Mouse (Mus musculus): ENCODE results near the gene Ubr3. TPM values are rescaled to one million over a fixed set of nuclear protein-coding genes. Genes with fewer than 3 reads are reported as not detected.
A peak's percentile ranks its signal among the peaks of the same experiment; 100 is the strongest.

Ubr3 gene
- total and polyA plus RNA-seq, 3 experiments = 10.1 to 188 (median 25.3) TPM

DNA sequence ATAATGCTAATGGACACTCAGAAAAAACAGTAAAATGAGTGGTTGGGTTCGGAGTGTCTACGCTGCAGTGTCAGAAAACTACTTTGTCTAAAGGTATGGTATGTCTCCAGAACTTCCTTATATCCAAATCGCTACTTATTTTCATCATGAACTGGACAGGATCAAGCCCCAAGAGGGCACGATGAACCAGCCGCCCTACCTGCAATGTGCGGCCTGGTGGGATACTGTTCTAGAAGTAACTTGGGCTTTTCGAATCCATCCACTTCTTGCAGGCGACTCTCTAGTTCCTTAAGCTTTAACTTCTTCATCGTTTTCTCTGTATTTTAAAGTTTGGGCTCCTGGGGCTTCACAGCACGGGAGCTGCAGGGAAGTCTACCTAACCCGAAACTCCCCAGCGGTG, 12.0 kb upstream of the Ubr3 start:
- H3K79me2 ChIP-seq (ENCODE audit: control insufficient read depth, insufficient read depth, low read length, poor library complexity) = peaks cover 16% of the 10 kb centered on the region
- H3K4me1 ChIP-seq (ENCODE audit: control insufficient read depth in 1 of 2, insufficient read depth in 2 of 2, low read length in 2 of 2) = peaks cover 2 to 4% of the 10 kb centered on the region in 2 experiments; a peak in 2 of 4 replicates
- peak overlapping the region; percentile 94 for H3K9ac ChIP-seq (ENCODE audit: control insufficient read depth, low read depth, low read length, poor library complexity, severe bottlenecking)
- no peaks in the 10 kb centered on the region for H3K9me3 ChIP-seq (replicated peaks; ENCODE audit: insufficient read depth, low read length)
- peaks cover 0 to 10% of the 10 kb centered on the region in 2 experiments; a peak in 3 of 4 replicates for H3K36me3 ChIP-seq (ENCODE audit: control insufficient read depth in 1 of 2, insufficient read depth in 2 of 2, low read length in 2 of 2)
- H3K4me3 ChIP-seq (ENCODE audit: control insufficient read depth in 1 of 2, insufficient read depth in 1 of 2, low read depth in 2 of 2, low read length in 2 of 2) = peak overlapping the region; percentile 64 to 95
- no peak for DNase-seq (ENCODE audit: low read depth, low spot score)
- H3K27ac ChIP-seq (ENCODE audit: control insufficient read depth, low read depth, low read length) = peak overlapping the region; percentile 69
- no peak for TF ChIP-seq ZNF384 (IDR thresholded peaks at IDR 0.05; ENCODE audit: low read depth, low read length)
- no peak for TF ChIP-seq POLR2A (IDR thresholded peaks at IDR 0.05; ENCODE audit: control insufficient read depth in 1 of 2, insufficient read depth in 1 of 2, low read depth in 1 of 2, low read length in 2 of 2, poor library complexity in 1 of 2)
- 0 out of 4 replicates have a peak, but pooled peaks of 1 of the 2 experiments have one; percentile 13 for TF ChIP-seq EP300 (IDR thresholded peaks at IDR 0.05; ENCODE audit: low read depth in 1 of 2, low read length in 2 of 2)
- TF ChIP-seq MYC (IDR thresholded peaks at IDR 0.05; ENCODE audit: low read depth, low read length) = no peak
- TF ChIP-seq ZKSCAN1 (IDR thresholded peaks at IDR 0.05; ENCODE audit: low read depth, low read length) = no peak
- no peak for TF ChIP-seq TCF12 (IDR thresholded peaks at IDR 0.05; ENCODE audit: low read depth, low read length)
- no peak for TF ChIP-seq CTCF (IDR thresholded peaks at IDR 0.05 in 2 of 3, conservative IDR thresholded peaks at IDR 0.05 in 1 of 3; ENCODE audit: control insufficient read depth in 1 of 3, insufficient read depth in 1 of 3, low read depth in 2 of 3, low read length in 3 of 3, poor library complexity in 1 of 3, severe bottlenecking in 1 of 3)
- H3K27me3 ChIP-seq (ENCODE audit: control insufficient read depth in 1 of 2, insufficient read depth in 2 of 2, low read length in 2 of 2) = no peaks in the 10 kb centered on the region

DNA sequence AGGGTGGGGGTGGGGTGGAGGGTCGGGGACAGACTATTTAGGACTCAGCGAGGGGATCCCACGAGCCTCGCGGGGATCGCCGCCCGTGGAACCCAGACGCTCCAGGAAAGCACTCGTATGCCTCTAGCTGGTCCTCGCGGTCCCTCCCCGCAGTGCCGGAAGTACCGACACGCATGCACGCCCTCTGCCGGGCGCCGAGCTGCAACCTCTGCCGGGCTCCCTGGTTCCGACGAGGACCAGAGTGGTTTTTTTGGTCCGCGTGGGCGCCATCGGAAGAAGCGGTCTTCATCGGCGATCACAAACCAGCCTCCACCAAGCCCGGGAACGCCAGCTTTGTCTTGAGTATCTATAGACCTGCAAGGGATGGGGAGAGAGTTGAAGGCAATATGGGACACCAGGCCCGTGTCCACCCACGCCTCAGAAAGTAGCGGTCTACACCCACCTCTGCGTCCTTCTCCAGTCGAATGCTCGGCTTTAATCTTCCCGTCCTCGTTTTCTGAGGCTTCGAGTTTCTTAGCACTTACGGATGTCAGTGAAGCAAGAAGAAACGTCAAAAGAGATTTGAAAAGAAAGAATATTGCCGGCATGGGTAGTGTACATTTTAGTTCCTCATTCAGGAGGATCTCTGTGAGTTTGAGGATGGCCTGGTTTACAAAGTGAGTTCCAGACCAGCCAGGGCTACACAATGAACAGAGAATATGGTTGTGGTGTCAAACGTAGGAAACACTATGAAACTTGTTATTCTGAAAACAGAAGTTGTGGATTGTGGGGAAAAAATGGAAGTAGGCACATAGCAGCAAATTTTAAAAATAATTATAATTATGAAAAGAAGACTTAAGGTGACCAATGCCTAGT, 11.4 kb upstream of the Ubr3 start, which contains the start of gene Mettl5:
TSS of gene Mettl5 (minus strand) at position 165 of the 855 bp plus-strand sequence.
- DNase-seq (ENCODE audit: low read depth, low spot score) = peak; percentile 94
- peak within 1 kb of the TSS; percentile 94 for H3K9ac ChIP-seq (ENCODE audit: control insufficient read depth, low read depth, low read length, poor library complexity, severe bottlenecking)
- H3K27me3 ChIP-seq (ENCODE audit: control insufficient read depth in 1 of 2, insufficient read depth in 2 of 2, low read length in 2 of 2) = no peaks in the 10 kb centered on the region
- peak within 1 kb of the TSS; percentile 64 to 95 for H3K4me3 ChIP-seq (ENCODE audit: control insufficient read depth in 1 of 2, insufficient read depth in 1 of 2, low read depth in 2 of 2, low read length in 2 of 2)
- H3K4me1 ChIP-seq (ENCODE audit: control insufficient read depth in 1 of 2, insufficient read depth in 2 of 2, low read length in 2 of 2) = peaks cover 2 to 4% of the 10 kb centered on the region in 2 experiments; a peak in 2 of 4 replicates
- H3K27ac ChIP-seq (ENCODE audit: control insufficient read depth, low read depth, low read length) = peak within 1 kb of the TSS; percentile 75
- H3K9me3 ChIP-seq (replicated peaks; ENCODE audit: insufficient read depth, low read length) = no peaks in the 10 kb centered on the region
- peaks cover 16% of the 10 kb centered on the region for H3K79me2 ChIP-seq (ENCODE audit: control insufficient read depth, insufficient read depth, low read length, poor library complexity)
- peaks cover 0 to 10% of the 10 kb centered on the region in 2 experiments; a peak in 3 of 4 replicates for H3K36me3 ChIP-seq (ENCODE audit: control insufficient read depth in 1 of 2, insufficient read depth in 2 of 2, low read length in 2 of 2)
- TF ChIP-seq MYB (IDR thresholded peaks at IDR 0.05; ENCODE audit: low read depth, low read length) (peak; percentile 30; the same call in 1 of the 2 replicates), TAL1 (IDR thresholded peaks at IDR 0.05; ENCODE audit: low read length) (no peak), CHD1 (IDR thresholded peaks at IDR 0.05; ENCODE audit: low read depth, low read length) (no peak), POLR2AphosphoS5 (IDR thresholded peaks at IDR 0.05; ENCODE audit: borderline replicate concordance, low read depth, low read length) (no peak), NELFE (IDR thresholded peaks at IDR 0.05; ENCODE audit: low read depth, low read length) (peak; percentile 97), CTCF (IDR thresholded peaks at IDR 0.05 in 2 of 3, conservative IDR thresholded peaks at IDR 0.05 in 1 of 3; ENCODE audit: control insufficient read depth in 1 of 3, insufficient read depth in 1 of 3, low read depth in 2 of 3, low read length in 3 of 3, poor library complexity in 1 of 3, severe bottlenecking in 1 of 3) (peak in 2 of 3 experiments; percentile 58 to 67; a peak in 5 of 6 replicates), RCOR1 (IDR thresholded peaks at IDR 0.05; ENCODE audit: low read depth, low read length) (0 out of 2 replicates have a peak, but pooled peaks have one; percentile 29), USF1 (IDR thresholded peaks at IDR 0.05; ENCODE audit: low read depth, low read length) (peak; percentile 49; the same call in 1 of the 2 replicates), ZNF384 (IDR thresholded peaks at IDR 0.05; ENCODE audit: low read depth, low read length) (peak; percentile 58), GATA1 (IDR thresholded peaks at IDR 0.05; ENCODE audit: low read depth, low read length) (no peak), TBP (IDR thresholded peaks at IDR 0.05; ENCODE audit: low read depth, low read length) (peak; percentile 81), GABPA (IDR thresholded peaks at IDR 0.05; ENCODE audit: low read depth, low read length) (no peak; the same call in 1 of the 2 replicates), MEF2A (IDR thresholded peaks at IDR 0.05; ENCODE audit: extremely low read depth, insufficient replicate concordance, low read depth, low read length, poor library complexity, severe bottlenecking) (peak; percentile 32; the same call in 1 of the 2 replicates), ELF1 (IDR thresholded peaks at IDR 0.05; ENCODE audit: low read depth, low read length) (peak; percentile 83), ETS1 (IDR thresholded peaks at IDR 0.05; ENCODE audit: low read depth, low read length) (peak; percentile 49), E2F4 (IDR thresholded peaks at IDR 0.05; ENCODE audit: borderline replicate concordance, low read depth, low read length) (peak; percentile 79; the same call in 1 of the 2 replicates), RAD21 (IDR thresholded peaks at IDR 0.05; ENCODE audit: low read depth, low read length) (no peak), USF2 (IDR thresholded peaks at IDR 0.05; ENCODE audit: borderline replicate concordance in 1 of 2, insufficient read depth in 1 of 2, low read depth in 1 of 2, low read length in 2 of 2) (no peak), KAT2A (conservative IDR thresholded peaks at IDR 0.05; ENCODE audit: low read depth, low read length) (peak; percentile 71), MAFK (IDR thresholded peaks at IDR 0.05; ENCODE audit: borderline replicate concordance, low read depth, low read length) (no peak), ZC3H11A (IDR thresholded peaks at IDR 0.05; ENCODE audit: low read depth, low read length) (no peak), SMC3 (IDR thresholded peaks at IDR 0.05; ENCODE audit: low read depth, low read length) (peak; percentile 23; the same call in 1 of the 2 replicates), SIN3A (IDR thresholded peaks at IDR 0.05; ENCODE audit: low read length) (peak; percentile 88; the same call in 1 of the 2 replicates)
